Mouse (Mus musculus): Measurements from ENCODE around the gene Gprc5b. TPM values are rescaled to one million over a fixed set of nuclear protein-coding genes. Genes with fewer than 3 reads are reported as not detected.

Gene Gprc5b
- polyA plus RNA-seq, 1 experiment from 2014 or later: 7.9 TPM

Other genes with a start within 250 kb of the Gprc5b start
- 3.7 and 4.4 TPM in 2 replicates for gene Iqck, start 139.5 kb downstream of the Gprc5b start, polyA plus RNA-seq (2015; fragmentation: Nextera tagmentation; extraction: Ambion mirVana)
- 102 TPM in 2 replicates for gene Knop1, start 139.0 kb downstream of the Gprc5b start, polyA plus RNA-seq (2015; fragmentation: Nextera tagmentation; extraction: Ambion mirVana)
- 6.5 and 7.0 TPM in 2 replicates for gene Gpr139, start 189.4 kb upstream of the Gprc5b start, polyA plus RNA-seq (2015; fragmentation: Nextera tagmentation; extraction: Ambion mirVana)

Data from hindbrain, embryonic 13.5 days (tissue).